Mouse (Mus musculus) midbrain, embryonic 15.5 days (tissue): ENCODE data around the gene Bckdhb. TPM values are rescaled to one million over a fixed set of nuclear protein-coding genes. Genes with fewer than 3 reads are reported as not detected.

ENCODE experiments used
- ATAC-seq: fragments of 200-750 bp; cut with Nextera tagmentation; replicated peaks from 2 replicates; pipeline ENCODE4 v1.8.0; 2017; ENCODE audit warnings: moderate TSS enrichment
- H3K27ac ChIP-seq: fragments of 300-500 bp; sonication (generic); 2 replicates; pipeline ENCODE4 v1.5.1; 2015; ENCODE audit warnings: mild to moderate bottlenecking, inconsistent platforms
- H3K27me3 ChIP-seq: fragments of 300-500 bp; sonication (generic); replicated peaks from 2 replicates; pipeline ENCODE4 v1.6.1; 2015; ENCODE audit warnings: inconsistent platforms
- H3K36me3 ChIP-seq: fragments of 300-500 bp; sonication (generic); replicated peaks from 2 replicates; pipeline ENCODE4 v1.6.1; 2015; ENCODE audit warnings: inconsistent platforms
- H3K4me1 ChIP-seq: fragments of 300-500 bp; sonication (generic); 2 replicates; pipeline ENCODE4 v1.6.1; 2015; ENCODE audit warnings: inconsistent platforms
- H3K4me2 ChIP-seq: fragments of 300-500 bp; sonication (generic); 2 replicates; pipeline ENCODE4 v1.6.1; 2015; ENCODE audit warnings: inconsistent platforms, mild to moderate bottlenecking, moderate library complexity
- H3K4me3 ChIP-seq: fragments of 300-500 bp; sonication (generic); 2 replicates; pipeline ENCODE4 v1.5.1; 2015; ENCODE audit warnings: mild to moderate bottlenecking, inconsistent platforms
- H3K9ac ChIP-seq: fragments of 300-500 bp; sonication (generic); 2 replicates; pipeline ENCODE4 v1.6.1; 2015; ENCODE audit warnings: mild to moderate bottlenecking, inconsistent platforms
- H3K9me3 ChIP-seq: fragments of 300-500 bp; sonication (generic); 2 replicates; pipeline ENCODE4 v1.6.1; 2016; ENCODE audit warnings: inconsistent platforms
- WGBS: fragments of 180-500 bp; shearing (Covaris S2); methylation state at CpG from one replicate; pipeline ENCODE4 v1.1.7; 2015; ENCODE audit warnings: mixed read lengths; 5-methylcytosine and 5-hydroxymethylcytosine counted together
- polyA plus RNA-seq: library from polyadenylated mRNA; unstranded; fragments of >200 nt; fragmentation: Nextera tagmentation; extraction: Ambion mirVana; gene quantifications from 2 replicates; pipeline ENCODE4 v1.2.1, GENCODE M21; 2015

Bckdhb gene
- polyA plus RNA-seq, 1 experiment from 2014 or later: 28.6 TPM

- no peaks in the 10 kb centered on the region for H3K4me1 ChIP-seq
- no peak overlapping the region for H3K4me2 ChIP-seq
- ATAC-seq: no peak
- 89% methylated on average over 6 of the region's 6 CpGs for WGBS
- H3K4me3 ChIP-seq: no peak overlapping the region
- no peak overlapping the region for H3K27ac ChIP-seq
- no peaks in the 10 kb centered on the region for H3K9me3 ChIP-seq
- no peak overlapping the region for H3K9ac ChIP-seq
- H3K27me3 ChIP-seq: no peaks in the 10 kb centered on the region
- H3K36me3 ChIP-seq: no peaks in the 10 kb centered on the region
Observed at GRCm38 (mm10) chr9:84094111-84094510, 169.2 kb downstream of the Bckdhb start.

- WGBS: 96% methylated on average over 13 of the region's 13 CpGs
- Histone ChIP-seq H3K9ac (no peak overlapping the region), H3K9me3 (no peaks in the 10 kb centered on the region), H3K27ac (no peak overlapping the region), H3K4me2 (no peak overlapping the region), H3K36me3 (no peaks in the 10 kb centered on the region), H3K4me1 (no peaks in the 10 kb centered on the region), H3K4me3 (no peak overlapping the region), H3K27me3 (no peaks in the 10 kb centered on the region)
- no peak for ATAC-seq
Observed at GRCm38 (mm10) chr9:84096484-84097015, 171.6 kb downstream of the Bckdhb start.

GRCm38 (mm10) chr9:84103344-84103743, 178.4 kb downstream of the Bckdhb start:
- Histone ChIP-seq H3K4me3 (no peak overlapping the region), H3K27me3 (no peaks in the 10 kb centered on the region), H3K9me3 (no peaks in the 10 kb centered on the region), H3K4me2 (no peak overlapping the region), H3K4me1 (peaks cover 3% of the 10 kb centered on the region), H3K36me3 (no peaks in the 10 kb centered on the region), H3K9ac (no peak overlapping the region), H3K27ac (no peak overlapping the region)
- 93% methylated on average over 7 of the region's 7 CpGs for WGBS
- ATAC-seq: no peak

- 77% methylated on average over 2 of the region's 2 CpGs for WGBS
- no peaks in the 10 kb centered on the region for H3K36me3 ChIP-seq
- no peak overlapping the region for H3K4me2 ChIP-seq
- no peaks in the 10 kb centered on the region for H3K27me3 ChIP-seq
- H3K4me1 ChIP-seq: peaks cover 21% of the 10 kb centered on the region
- no peak for ATAC-seq
- H3K9me3 ChIP-seq: no peaks in the 10 kb centered on the region
- H3K27ac ChIP-seq: no peak overlapping the region
- no peak overlapping the region for H3K4me3 ChIP-seq
- H3K9ac ChIP-seq: no peak overlapping the region
Observed at GRCm38 (mm10) chr9:84106438-84106837, 181.5 kb downstream of the Bckdhb start.

- H3K4me3 ChIP-seq: no peak overlapping the region
- H3K4me2 ChIP-seq: no peak overlapping the region
- H3K4me1 ChIP-seq: peaks cover 26% of the 10 kb centered on the region
- H3K36me3 ChIP-seq: no peaks in the 10 kb centered on the region
- H3K9ac ChIP-seq: no peak overlapping the region
- no peaks in the 10 kb centered on the region for H3K27me3 ChIP-seq
- H3K9me3 ChIP-seq: no peaks in the 10 kb centered on the region
- no peak for ATAC-seq
- WGBS: 77% methylated on average over 20 of the region's 20 CpGs
- no peak overlapping the region for H3K27ac ChIP-seq
Observed at GRCm38 (mm10) chr9:84107045-84107813, 182.3 kb downstream of the Bckdhb start.

GRCm38 (mm10) chr9:84108534-84108933, 183.6 kb downstream of the Bckdhb start:
- Histone ChIP-seq H3K36me3 (no peaks in the 10 kb centered on the region), H3K27ac (no peak overlapping the region), H3K27me3 (no peaks in the 10 kb centered on the region), H3K4me3 (no peak overlapping the region), H3K9ac (no peak overlapping the region), H3K9me3 (no peaks in the 10 kb centered on the region), H3K4me1 (peaks cover 26% of the 10 kb centered on the region), H3K4me2 (no peak overlapping the region)
- no peak for ATAC-seq
- WGBS: 97% methylated on average over 7 of the region's 7 CpGs

GRCm38 (mm10) chr9:84109777-84110478, 185.0 kb downstream of the Bckdhb start:
- WGBS: 35% methylated on average over 6 of the region's 6 CpGs
- H3K4me3 ChIP-seq: no peak overlapping the region
- H3K27ac ChIP-seq: no peak overlapping the region; the same call in 1 of the 2 replicates
- peak; percentile 58; the same call in 1 of the 2 replicates for ATAC-seq
- no peaks in the 10 kb centered on the region for H3K9me3 ChIP-seq
- H3K9ac ChIP-seq: no peak overlapping the region
- peak overlapping the region; percentile 2; the same call in 1 of the 2 replicates for H3K4me2 ChIP-seq
- no peaks in the 10 kb centered on the region for H3K27me3 ChIP-seq
- no peaks in the 10 kb centered on the region for H3K36me3 ChIP-seq
- H3K4me1 ChIP-seq: peaks cover 26% of the 10 kb centered on the region

GRCm38 (mm10) chr9:84110616-84111015, 185.7 kb downstream of the Bckdhb start:
- Histone ChIP-seq H3K4me1 (peaks cover 26% of the 10 kb centered on the region), H3K4me2 (peak overlapping the region; percentile 2; the same call in 1 of the 2 replicates), H3K27ac (no peak overlapping the region; the same call in 1 of the 2 replicates), H3K36me3 (no peaks in the 10 kb centered on the region), H3K27me3 (no peaks in the 10 kb centered on the region), H3K9me3 (no peaks in the 10 kb centered on the region), H3K9ac (no peak overlapping the region), H3K4me3 (no peak overlapping the region)
- peak; percentile 9; the same call in 1 of the 2 replicates for ATAC-seq
- WGBS: 24% methylated on average over 11 of the region's 11 CpGs

GRCm38 (mm10) chr9:84112319-84112718, 187.4 kb downstream of the Bckdhb start:
- Histone ChIP-seq H3K4me1 (peaks cover 24% of the 10 kb centered on the region), H3K9me3 (no peaks in the 10 kb centered on the region), H3K36me3 (no peaks in the 10 kb centered on the region), H3K4me3 (no peak overlapping the region), H3K9ac (no peak overlapping the region), H3K27ac (0 out of 2 replicates have a peak overlapping the region, but pooled peaks have one; percentile 14), H3K27me3 (no peaks in the 10 kb centered on the region), H3K4me2 (no peak overlapping the region)
- WGBS: 55% methylated on average over 1 of the region's 1 CpGs
- peak; percentile 30; the same call in 1 of the 2 replicates for ATAC-seq

GRCm38 (mm10) chr9:84112842-84113568, 188.1 kb downstream of the Bckdhb start:
- peak; percentile 55; the same call in 1 of the 2 replicates for ATAC-seq
- no peaks in the 10 kb centered on the region for H3K9me3 ChIP-seq
- H3K4me2 ChIP-seq: no peak overlapping the region
- no peaks in the 10 kb centered on the region for H3K27me3 ChIP-seq
- H3K27ac ChIP-seq: 0 out of 2 replicates have a peak overlapping the region, but pooled peaks have one; percentile 42
- H3K9ac ChIP-seq: no peak overlapping the region
- peaks cover 23% of the 10 kb centered on the region for H3K4me1 ChIP-seq
- H3K36me3 ChIP-seq: no peaks in the 10 kb centered on the region
- 58% methylated on average over 12 of the region's 12 CpGs for WGBS
- H3K4me3 ChIP-seq: no peak overlapping the region

- Histone ChIP-seq H3K27me3 (no peaks in the 10 kb centered on the region), H3K9me3 (no peaks in the 10 kb centered on the region), H3K36me3 (no peaks in the 10 kb centered on the region), H3K4me1 (peaks cover 23% of the 10 kb centered on the region), H3K9ac (no peak overlapping the region), H3K4me2 (no peak overlapping the region), H3K4me3 (no peak overlapping the region), H3K27ac (no peak overlapping the region)
- WGBS: 72% methylated on average over 13 of the region's 13 CpGs
- ATAC-seq: no peak
Observed at GRCm38 (mm10) chr9:84114254-84114653, 189.3 kb downstream of the Bckdhb start.

GRCm38 (mm10) chr9:84117337-84117736, 192.4 kb downstream of the Bckdhb start:
- H3K9ac ChIP-seq: no peak overlapping the region
- 77% methylated on average over 5 of the region's 5 CpGs for WGBS
- H3K27ac ChIP-seq: no peak overlapping the region
- H3K4me3 ChIP-seq: no peak overlapping the region
- no peaks in the 10 kb centered on the region for H3K4me1 ChIP-seq
- no peak for ATAC-seq
- no peaks in the 10 kb centered on the region for H3K36me3 ChIP-seq
- H3K4me2 ChIP-seq: no peak overlapping the region
- no peaks in the 10 kb centered on the region for H3K9me3 ChIP-seq
- no peaks in the 10 kb centered on the region for H3K27me3 ChIP-seq
